Mouse (Mus musculus) hindbrain, embryonic 11.5 days (tissue): ENCODE measurements around the gene Crip3. TPM values are rescaled to one million over a fixed set of nuclear protein-coding genes. Genes with fewer than 3 reads are reported as not detected.

Experiments used
- ATAC-seq: fragments of 200-750 bp; cut with Nextera tagmentation; 2 replicates; pipeline ENCODE4 v1.8.0; 2017; ENCODE audit warnings: mild to moderate bottlenecking, moderate TSS enrichment, moderate library complexity; ENCODE audit not compliant: low FRiP score
- DNase-seq: peaks from one replicate; pipeline ENCODE4 v3.0.0-alpha.2; 2015; ENCODE audit warnings: low spot score
- H3K27ac ChIP-seq: fragments of 300-500 bp; sonication (generic); 2 replicates; pipeline ENCODE4 v1.5.1; 2014; ENCODE audit warnings: mild to moderate bottlenecking, low read depth, low read length
- H3K27me3 ChIP-seq: fragments of 300-500 bp; sonication (generic); 2 replicates; pipeline ENCODE4 v1.6.1; 2014; ENCODE audit warnings: mild to moderate bottlenecking, low read length, moderate library complexity, mixed read lengths; ENCODE audit not compliant: control insufficient read depth, insufficient read depth
- H3K36me3 ChIP-seq: fragments of 300-500 bp; sonication (generic); 2 replicates; pipeline ENCODE4 v1.6.1; 2014; ENCODE audit warnings: mild to moderate bottlenecking, low read length, moderate library complexity, mixed read lengths; ENCODE audit not compliant: control insufficient read depth, insufficient read depth
- H3K4me1 ChIP-seq: fragments of 300-500 bp; sonication (generic); replicated peaks from 2 replicates; pipeline ENCODE4 v1.6.1; 2014; ENCODE audit warnings: low read length, mixed read lengths; ENCODE audit not compliant: control insufficient read depth, insufficient read depth
- H3K4me2 ChIP-seq: fragments of 300-500 bp; sonication (generic); replicated peaks from 2 replicates; pipeline ENCODE4 v1.6.1; 2014; ENCODE audit warnings: mild to moderate bottlenecking, low read depth, low read length
- H3K4me3 ChIP-seq: fragments of 300-500 bp; sonication (generic); 2 replicates; pipeline ENCODE4 v1.5.1; 2014; ENCODE audit warnings: low read depth, low read length
- H3K9ac ChIP-seq: fragments of 300-500 bp; sonication (generic); 2 replicates; pipeline ENCODE4 v1.6.1; 2014; ENCODE audit warnings: low read depth, low read length
- H3K9me3 ChIP-seq: fragments of 300-500 bp; sonication (generic); 2 replicates; pipeline ENCODE4 v1.6.1; 2016; ENCODE audit warnings: low read length; ENCODE audit not compliant: control insufficient read depth
- WGBS: fragments of 180-500 bp; shearing (Covaris S2); extraction: QIAGEN DNeasy Blood & Tissue Kit; methylation state at CpG from one replicate; pipeline ENCODE4 v1.1.7; 2014; 5-methylcytosine and 5-hydroxymethylcytosine counted together
- polyA plus RNA-seq: library from polyadenylated mRNA; unstranded; fragments of >200 nt; fragmentation: Nextera tagmentation; extraction: Ambion mirVana; gene quantifications from 2 replicates; pipeline ENCODE4 v1.2.1, GENCODE M21; 2014

Gene Crip3
- polyA plus RNA-seq, 1 experiment from 2014 or later = 0.86 TPM

GRCm38 (mm10) chr17:46461347-46461746 lies 32.6 kb downstream of the Crip3 start:
- peaks cover 3% of the 10 kb centered on the region; the same call in 1 of the 2 replicates for H3K4me1 ChIP-seq
- peak overlapping the region; percentile 6; the same call in 1 of the 2 replicates for H3K4me3 ChIP-seq
- H3K9ac ChIP-seq = peak overlapping the region; percentile 19; the same call in 1 of the 2 replicates
- WGBS = 9% methylated on average over 8 of the region's 8 CpGs
- H3K27me3 ChIP-seq = peaks cover 36% of the 10 kb centered on the region
- no peaks in the 10 kb centered on the region for H3K9me3 ChIP-seq
- H3K4me2 ChIP-seq = peak overlapping the region; percentile 34; the same call in 1 of the 2 replicates
- ATAC-seq = no peak
- H3K27ac ChIP-seq = no peak overlapping the region
- H3K36me3 ChIP-seq = no peaks in the 10 kb centered on the region
- DNase-seq = peak; percentile 23

DNA sequence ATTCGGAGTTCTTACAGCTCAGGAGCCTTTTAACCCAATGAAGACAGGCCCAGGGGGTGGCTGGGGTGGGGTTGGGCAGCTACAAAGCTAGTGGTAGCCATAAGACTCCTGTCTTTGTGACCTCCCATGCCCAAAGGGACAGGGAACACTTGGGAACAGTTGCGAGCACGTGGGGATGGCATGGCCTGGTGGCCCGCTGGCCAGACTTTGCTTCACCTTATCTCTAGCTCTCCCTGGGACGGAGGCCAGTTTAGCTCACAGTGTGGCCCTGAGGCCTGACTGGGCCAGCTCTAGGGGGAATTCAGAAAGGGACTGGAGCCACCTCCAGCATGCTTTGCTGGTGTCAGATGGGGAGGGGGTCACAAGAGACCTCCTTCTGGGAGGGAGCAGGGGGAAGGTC lies 33.5 kb downstream of the Crip3 start:
- no peaks in the 10 kb centered on the region for H3K9me3 ChIP-seq
- ATAC-seq = no peak
- no peak for DNase-seq

DNA sequence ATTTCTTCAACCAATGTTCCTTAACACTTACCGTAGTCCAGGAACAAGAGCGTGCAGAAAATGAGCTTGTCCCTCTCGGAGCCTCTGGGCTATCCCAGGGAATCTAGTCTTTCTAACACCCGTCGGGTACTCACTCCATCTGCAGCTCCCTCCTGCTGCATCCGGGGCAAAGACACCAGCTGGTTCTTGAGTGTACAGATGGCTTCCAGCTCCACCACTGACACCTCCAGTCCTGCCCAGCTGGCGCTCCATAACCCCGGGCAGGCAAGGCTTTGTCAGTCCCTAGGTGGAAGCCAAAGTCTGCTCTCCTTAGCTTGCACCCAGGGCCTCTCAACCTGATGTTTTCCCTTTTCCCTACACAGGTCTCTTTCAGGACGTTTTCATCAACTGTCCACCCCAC lies 39.1 kb downstream of the Crip3 start:
- Histone ChIP-seq H3K4me3 (no peak overlapping the region), H3K9me3 (no peaks in the 10 kb centered on the region), H3K27ac (no peak overlapping the region), H3K4me2 (no peak overlapping the region), H3K36me3 (no peaks in the 10 kb centered on the region), H3K4me1 (no peaks in the 10 kb centered on the region), H3K9ac (no peak overlapping the region), H3K27me3 (no peaks in the 10 kb centered on the region)
- ATAC-seq (no peak), DNase-seq (no peak)
- WGBS = 71% methylated on average over 9 of the region's 9 CpGs

More for the DNA sequence above, 33.5 kb downstream of the Crip3 start:
- Histone ChIP-seq H3K27me3 (peaks cover 32% of the 10 kb centered on the region), H3K4me3 (no peak overlapping the region), H3K9ac (no peak overlapping the region), H3K27ac (no peak overlapping the region), H3K4me1 (peaks cover 3% of the 10 kb centered on the region; the same call in 1 of the 2 replicates), H3K36me3 (no peaks in the 10 kb centered on the region), H3K4me2 (no peak overlapping the region)
- 79% methylated on average over 5 of the region's 5 CpGs for WGBS

DNA sequence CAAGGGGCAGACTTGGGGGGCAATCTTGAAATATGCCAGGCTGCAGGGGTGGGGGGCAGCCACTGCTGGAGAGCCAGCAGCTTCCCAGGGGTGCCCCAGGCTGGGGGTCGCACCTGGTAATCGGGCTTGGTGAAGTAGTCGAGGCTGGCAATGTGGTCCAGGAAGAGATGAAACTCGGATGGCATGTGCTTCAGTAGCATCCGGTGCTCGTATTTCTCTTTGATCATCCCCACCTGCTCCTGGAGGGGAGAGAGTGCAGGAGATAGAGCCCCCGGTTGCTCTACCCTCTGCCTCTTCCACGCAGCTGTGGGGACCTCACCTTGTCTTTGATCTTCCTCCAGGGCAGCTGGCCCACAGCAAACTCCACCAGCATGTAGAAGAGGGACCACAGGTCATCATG lies 47.9 kb downstream of the Crip3 start:
- H3K27me3 ChIP-seq = no peaks in the 10 kb centered on the region
- ATAC-seq (no peak), DNase-seq (no peak)
- WGBS = 86% methylated on average over 8 of the region's 8 CpGs
- 0 out of 2 replicates have a peak, but pooled peaks cover 2% of the 10 kb centered on the region for H3K36me3 ChIP-seq
- no peak overlapping the region for H3K4me3 ChIP-seq
- H3K27ac ChIP-seq = no peak overlapping the region
- H3K9me3 ChIP-seq = no peaks in the 10 kb centered on the region
- no peaks in the 10 kb centered on the region for H3K4me1 ChIP-seq
- no peak overlapping the region for H3K4me2 ChIP-seq
- no peak overlapping the region for H3K9ac ChIP-seq

GRCm38 (mm10) chr17:46477286-46477685 lies 48.6 kb downstream of the Crip3 start:
- 82% methylated on average over 15 of the region's 15 CpGs for WGBS
- Histone ChIP-seq H3K4me1 (no peaks in the 10 kb centered on the region), H3K27me3 (no peaks in the 10 kb centered on the region), H3K36me3 (0 out of 2 replicates have a peak, but pooled peaks cover 2% of the 10 kb centered on the region), H3K4me3 (no peak overlapping the region), H3K9ac (no peak overlapping the region), H3K9me3 (no peaks in the 10 kb centered on the region), H3K27ac (no peak overlapping the region), H3K4me2 (no peak overlapping the region)
- DNase-seq = no peak
- ATAC-seq = no peak

Other genes with a start within 250 kb of the Crip3 start
- 10.4 and 10.7 TPM in 2 replicates for gene Polh, start 226.3 kb upstream of the Crip3 start, polyA plus RNA-seq
- 60.6 and 69.1 TPM in 2 replicates for gene Xpo5, start 226.1 kb upstream of the Crip3 start, polyA plus RNA-seq
- gene Polr1c, start 180.9 kb upstream of the Crip3 start, polyA plus RNA-seq = 100 and 113 TPM in 2 replicates
- gene Yipf3, start 180.8 kb upstream of the Crip3 start, polyA plus RNA-seq = 64.0 and 64.7 TPM in 2 replicates
- gene Lrrc73, start 175.4 kb upstream of the Crip3 start, polyA plus RNA-seq = 3.1 and 3.4 TPM in 2 replicates
- gene Tjap1, start 145.9 kb upstream of the Crip3 start, polyA plus RNA-seq = 43.4 and 47.4 TPM in 2 replicates
- gene Dlk2, start 131.5 kb upstream of the Crip3 start, polyA plus RNA-seq = 1.3 and 1.8 TPM in 2 replicates
- gene Abcc10, start 100.6 kb upstream of the Crip3 start, polyA plus RNA-seq = 3.8 and 4.8 TPM in 2 replicates
- 16.5 and 20.7 TPM in 2 replicates for gene Zfp318, start 45.2 kb upstream of the Crip3 start, polyA plus RNA-seq
- gene Slc22a7, start 9.5 kb downstream of the Crip3 start, polyA plus RNA-seq = not detected in 2 replicates
- 2.3 and 2.4 TPM in 2 replicates for gene Ttbk1, start 58.7 kb downstream of the Crip3 start, polyA plus RNA-seq
- 59.7 and 64.7 TPM in 2 replicates for gene Dnph1, start 67.8 kb downstream of the Crip3 start, polyA plus RNA-seq
- 4.7 and 4.8 TPM in 2 replicates for gene Cul9, start 117.5 kb downstream of the Crip3 start, polyA plus RNA-seq
- gene Srf, start 127.2 kb downstream of the Crip3 start, polyA plus RNA-seq = 5.1 and 8.2 TPM in 2 replicates
- gene Ptk7, start 200.6 kb downstream of the Crip3 start, polyA plus RNA-seq = 16.0 and 21.5 TPM in 2 replicates
- gene Klc4, start 217.1 kb downstream of the Crip3 start, polyA plus RNA-seq = 22.7 and 29.8 TPM in 2 replicates
- 94.8 and 95.2 TPM in 2 replicates for gene Mrpl2, start 217.3 kb downstream of the Crip3 start, polyA plus RNA-seq
- gene Cul7, start 221.4 kb downstream of the Crip3 start, polyA plus RNA-seq = 25.9 and 30.5 TPM in 2 replicates
- gene Rrp36, start 245.4 kb downstream of the Crip3 start, polyA plus RNA-seq = 57.9 and 58.4 TPM in 2 replicates
- 192 and 201 TPM in 2 replicates for gene Mea1, start 249.9 kb downstream of the Crip3 start, polyA plus RNA-seq